Mouse (Mus musculus) left cerebral cortex, adult 9 months (tissue): ENCODE data around the gene Klhl29.

Source experiments
- DNase-seq, 2 experiments: peaks; one replicate each; pipeline ENCODE4 v3.0.0; 2022; ENCODE audit warnings: low spot score in 2 of 2

The Klhl29 gene

GRCm38 (mm10) chr12:5301841-5302240 lies 73.6 kb downstream of the Klhl29 start:
- peak in 1 of 2 experiments; percentile 41 for DNase-seq

- no peak for DNase-seq
Measured at GRCm38 (mm10) chr12:5296422-5296821, 79.1 kb downstream of the Klhl29 start.

- no peak for DNase-seq
Measured at GRCm38 (mm10) chr12:5292316-5292715, 83.2 kb downstream of the Klhl29 start.

- DNase-seq: peak in 1 of 2 experiments; percentile 55
Measured at GRCm38 (mm10) chr12:5285579-5285978, 89.9 kb downstream of the Klhl29 start.

- no peak for DNase-seq
Measured at GRCm38 (mm10) chr12:5284961-5285360, 90.5 kb downstream of the Klhl29 start.

GRCm38 (mm10) chr12:5283654-5284053 lies 91.8 kb downstream of the Klhl29 start:
- no peak for DNase-seq

GRCm38 (mm10) chr12:5282611-5283010 lies 92.9 kb downstream of the Klhl29 start:
- no peak for DNase-seq

GRCm38 (mm10) chr12:5279873-5280272 lies 95.6 kb downstream of the Klhl29 start:
- DNase-seq: no peak

- no peak for DNase-seq
Measured at GRCm38 (mm10) chr12:5277028-5277427, 98.5 kb downstream of the Klhl29 start.

- no peak for DNase-seq
Measured at GRCm38 (mm10) chr12:5275507-5275936, 100.0 kb downstream of the Klhl29 start.

GRCm38 (mm10) chr12:5274519-5274944 lies 101.0 kb downstream of the Klhl29 start:
- DNase-seq: peak in 1 of 2 experiments; percentile 54

GRCm38 (mm10) chr12:5273316-5274047 lies 102.0 kb downstream of the Klhl29 start:
- DNase-seq: peak in 1 of 2 experiments; percentile 57

GRCm38 (mm10) chr12:5270527-5270926 lies 105.0 kb downstream of the Klhl29 start:
- no peak for DNase-seq

- DNase-seq: no peak
Measured at GRCm38 (mm10) chr12:5269936-5270335, 105.5 kb downstream of the Klhl29 start.

GRCm38 (mm10) chr12:5269061-5269460 lies 106.4 kb downstream of the Klhl29 start:
- no peak for DNase-seq

GRCm38 (mm10) chr12:5268188-5268612 lies 107.3 kb downstream of the Klhl29 start:
- peak; percentile 81 to 92 for DNase-seq

- no peak for DNase-seq
Measured at GRCm38 (mm10) chr12:5267271-5268187, 108.0 kb downstream of the Klhl29 start.

- DNase-seq: no peak
Measured at GRCm38 (mm10) chr12:5266773-5267172, 108.7 kb downstream of the Klhl29 start.

GRCm38 (mm10) chr12:5261476-5261875 lies 114.0 kb downstream of the Klhl29 start:
- DNase-seq: no peak

GRCm38 (mm10) chr12:5258779-5259178 lies 116.7 kb downstream of the Klhl29 start:
- no peak for DNase-seq

GRCm38 (mm10) chr12:5257174-5257573 lies 118.3 kb downstream of the Klhl29 start:
- DNase-seq: no peak

- no peak for DNase-seq
Measured at GRCm38 (mm10) chr12:5255079-5255478, 120.4 kb downstream of the Klhl29 start.
